8 mouse cellular contexts compared by ENCODE assay signal in genomic region chr14:21500154-21501047, GRCm38 (mm10). TPM values are rescaled to one million over a fixed set of nuclear protein-coding genes. Genes with fewer than 3 reads are reported as not detected.
DNase-seq lines count a peak whose midpoint lies in the region; ATAC-seq lines count a peak whose summit lies in the region.

No protein-coding gene starts in this region.

- peak; percentile 100 for DNase-seq in T-cell, adult 2 months (ENCODE audit: low spot score)
- peak; percentile 100 for DNase-seq in cerebellum, postnatal 36 days
- DNase-seq in frontal cortex, postnatal 36 days (ENCODE audit: low spot score in 2 of 2): peak; percentile 99 to 100
- peak; percentile 100 for DNase-seq in left cerebral cortex, adult 11 months (ENCODE audit: low spot score)
- DNase-seq in lung, postnatal 4 days: peak; percentile 100
- DNase-seq in retina, postnatal 7 days (ENCODE audit: low read depth, low spot score): peak; percentile 100
- peak; percentile 97 for DNase-seq in urinary bladder, adult 2 months (ENCODE audit: low spot score)

- no peaks in the 10 kb centered on the region for H3K36me3 ChIP-seq in hindbrain, embryonic 15.5 days

- no peaks in the 10 kb centered on the region for H3K27me3 ChIP-seq in hindbrain, embryonic 15.5 days

- under 1% methylated on average over 75 of the region's 75 CpGs for WGBS in hindbrain, embryonic 15.5 days

- peaks cover 31% of the 10 kb centered on the region for H3K4me1 ChIP-seq in hindbrain, embryonic 15.5 days (replicated peaks)

- no peaks in the 10 kb centered on the region for H3K9me3 ChIP-seq in hindbrain, embryonic 15.5 days

- H3K4me2 ChIP-seq in hindbrain, embryonic 15.5 days: peak overlapping the region; percentile 84

- peak; percentile 98 for ATAC-seq in hindbrain, embryonic 15.5 days (ENCODE audit: low FRiP score, low read depth)

- peak overlapping the region; percentile 100 for H3K27ac ChIP-seq in hindbrain, embryonic 15.5 days (replicated peaks)

- peak overlapping the region; percentile 93 for H3K4me3 ChIP-seq in hindbrain, embryonic 15.5 days

- peak overlapping the region; percentile 95 for H3K9ac ChIP-seq in hindbrain, embryonic 15.5 days

RNA-seq across cellular contexts. Expression of gene Kat6b, which starts 19.2 kb away (rescaled TPM):
- polyA plus RNA-seq in hindbrain, embryonic 15.5 days (2015; fragmentation: Nextera tagmentation; extraction: Ambion mirVana): 17.5 and 17.6 TPM in 2 replicates
- polyA plus RNA-seq in urinary bladder, adult 2 months (2012; rRNA removed): 10.2 and 19.3 TPM in 2 replicates

Comparison
In these comparisons a context has a peak if more than half of its experiments do, and no peak if none do; other contexts are left out.
1. Peak in every context shown above with its lines: DNase-seq, ATAC-seq, H3K4me3 ChIP-seq and H3K27ac ChIP-seq.